Mouse (Mus musculus) 3T3-L1 (cell line): ENCODE results near the gene Qars.
A peak's percentile ranks its signal among the peaks of the same experiment; 100 is the strongest.

Experiments used
- DNase-seq: peaks from one replicate; pipeline ENCODE4 v3.0.0-alpha.2; 2015; ENCODE audit warnings: low read depth, low spot score

The Qars gene

GRCm38 (mm10) chr9:108486973-108487530 is 20.5 kb upstream of the Qars start:
- no peak for DNase-seq

- DNase-seq, result no peak
These were observed 19.1 kb upstream of the Qars start for GRCm38 (mm10) chr9:108488403-108488802.

GRCm38 (mm10) chr9:108489215-108489614 is 18.3 kb upstream of the Qars start:
- no peak for DNase-seq

- no peak for DNase-seq
These were observed 17.6 kb upstream of the Qars start for GRCm38 (mm10) chr9:108489702-108490558.

- peak; percentile 98 for DNase-seq
These were observed 16.8 kb upstream of the Qars start, which contains the start of gene Usp19 for GRCm38 (mm10) chr9:108490559-108491285. Gene Usp19, plus strand, starts transcription at chr9:108490602.

- peak; percentile 46 for DNase-seq
These were observed 16.3 kb upstream of the Qars start for GRCm38 (mm10) chr9:108491286-108491580.

- DNase-seq, result peak; percentile 80
These were observed 15.3 kb upstream of the Qars start for GRCm38 (mm10) chr9:108492043-108492750.

GRCm38 (mm10) chr9:108493246-108493645 is 14.3 kb upstream of the Qars start:
- DNase-seq, result no peak

- no peak for DNase-seq
These were observed 13.2 kb upstream of the Qars start for GRCm38 (mm10) chr9:108494146-108494825.

GRCm38 (mm10) chr9:108494905-108495304 is 12.6 kb upstream of the Qars start:
- DNase-seq, result no peak

GRCm38 (mm10) chr9:108499231-108499630 is 8.3 kb upstream of the Qars start:
- no peak for DNase-seq

- DNase-seq, result no peak
These were observed 7.6 kb upstream of the Qars start for GRCm38 (mm10) chr9:108499943-108500342.

- DNase-seq, result no peak
These were observed 605 bp upstream of the Qars start for GRCm38 (mm10) chr9:108506901-108507300.

- DNase-seq, result no peak
These were observed 1.3 kb downstream of the Qars start for GRCm38 (mm10) chr9:108508776-108509175.

GRCm38 (mm10) chr9:108516380-108517251 is 9.1 kb downstream of the Qars start, which contains the start of gene Qrich1:
Gene Qrich1, plus strand, starts transcription at chr9:108516806.
- DNase-seq, result peak; percentile 96

GRCm38 (mm10) chr9:108517253-108517930 is 9.9 kb downstream of the Qars start:
- DNase-seq, result peak; percentile 72

- DNase-seq, result peak; percentile 77
These were observed 10.4 kb downstream of the Qars start for GRCm38 (mm10) chr9:108517931-108518332.

- DNase-seq, result peak; percentile 44
These were observed 14.1 kb downstream of the Qars start for GRCm38 (mm10) chr9:108521604-108522003.

- DNase-seq, result no peak
These were observed 15.8 kb downstream of the Qars start for GRCm38 (mm10) chr9:108523341-108523740.

- no peak for DNase-seq
These were observed 17.9 kb downstream of the Qars start for GRCm38 (mm10) chr9:108525400-108525799.
